Mouse (Mus musculus) CD4-positive, CD25-positive, alpha-beta regulatory T cell, adult 2 months (primary cell): ENCODE measurements around the gene Limd2.

Source experiments
- DNase-seq: peaks from one replicate; pipeline ENCODE4 v3.0.0-alpha.2; 2012; ENCODE audit warnings: low read depth, low spot score

The Limd2 gene

DNA sequence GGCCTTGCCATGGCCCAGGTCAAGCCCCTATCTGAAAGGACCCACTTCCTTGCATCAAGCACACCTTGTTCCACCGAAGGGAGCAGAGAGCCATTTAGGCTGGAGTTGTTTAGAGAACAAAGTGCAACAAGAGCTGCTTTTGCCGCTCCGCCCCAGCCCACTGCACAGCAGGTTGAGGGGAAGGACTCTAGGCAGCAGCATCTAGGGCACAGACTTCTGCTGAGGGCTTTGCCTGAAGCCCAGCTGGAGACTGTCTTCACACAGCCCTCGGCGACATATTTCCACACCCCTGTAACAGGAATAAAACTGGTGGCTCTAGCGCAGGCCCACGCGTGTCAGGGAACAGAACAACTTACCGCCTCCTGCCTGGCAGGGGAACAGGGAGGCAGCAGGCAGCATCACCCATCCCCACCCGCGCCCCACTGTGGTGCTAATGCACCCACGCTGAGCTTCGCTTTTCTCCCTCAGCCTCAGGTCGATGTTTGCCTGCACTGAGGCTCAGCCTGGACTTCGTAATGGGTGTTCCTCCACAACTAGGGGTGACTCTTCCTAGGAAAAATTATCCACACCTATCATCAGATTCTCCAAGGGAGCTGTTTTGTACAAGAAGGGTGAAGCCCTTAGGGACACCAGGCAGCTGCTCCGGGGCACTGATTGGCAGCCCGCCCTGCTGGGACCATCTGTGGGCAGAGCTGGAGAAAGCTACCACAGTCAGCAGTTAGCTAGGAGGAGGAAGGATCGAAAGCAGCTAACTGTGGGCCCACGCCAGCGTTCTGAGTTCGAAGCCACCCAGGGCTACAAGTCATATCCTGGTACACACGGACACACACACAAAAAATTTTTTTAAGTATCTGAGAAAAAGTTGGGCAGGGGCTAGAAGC, at the start of gene Limd2, which contains the start of gene Gm10840:
Limd2 (minus strand) TSS at position 20 of the 881 bp plus-strand sequence.
Gm10840 (plus strand) TSS at position 10 of the 881 bp plus-strand sequence.
- peak; percentile 76 for DNase-seq

DNA sequence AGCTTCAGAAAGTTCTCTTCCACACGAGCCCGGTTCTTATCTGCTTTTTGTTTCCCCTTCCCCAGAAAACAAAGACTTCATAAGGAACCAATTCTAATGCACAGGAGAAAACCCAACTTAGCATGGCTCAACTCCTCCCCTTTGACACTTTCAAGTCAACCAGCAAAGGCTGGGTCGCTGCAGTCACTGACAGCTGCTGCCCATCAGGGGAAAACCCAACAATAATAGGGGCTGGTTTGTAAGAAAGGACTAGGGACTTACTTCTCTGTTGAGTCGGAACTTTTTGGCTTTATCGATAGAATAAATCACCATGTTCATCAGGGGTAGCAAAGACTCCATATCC, 41.4 kb upstream of the Limd2 start, which contains the start of gene Strada:
Strada (minus strand) TSS at position 46 of the 343 bp plus-strand sequence.
- peak; percentile 68 for DNase-seq

DNA sequence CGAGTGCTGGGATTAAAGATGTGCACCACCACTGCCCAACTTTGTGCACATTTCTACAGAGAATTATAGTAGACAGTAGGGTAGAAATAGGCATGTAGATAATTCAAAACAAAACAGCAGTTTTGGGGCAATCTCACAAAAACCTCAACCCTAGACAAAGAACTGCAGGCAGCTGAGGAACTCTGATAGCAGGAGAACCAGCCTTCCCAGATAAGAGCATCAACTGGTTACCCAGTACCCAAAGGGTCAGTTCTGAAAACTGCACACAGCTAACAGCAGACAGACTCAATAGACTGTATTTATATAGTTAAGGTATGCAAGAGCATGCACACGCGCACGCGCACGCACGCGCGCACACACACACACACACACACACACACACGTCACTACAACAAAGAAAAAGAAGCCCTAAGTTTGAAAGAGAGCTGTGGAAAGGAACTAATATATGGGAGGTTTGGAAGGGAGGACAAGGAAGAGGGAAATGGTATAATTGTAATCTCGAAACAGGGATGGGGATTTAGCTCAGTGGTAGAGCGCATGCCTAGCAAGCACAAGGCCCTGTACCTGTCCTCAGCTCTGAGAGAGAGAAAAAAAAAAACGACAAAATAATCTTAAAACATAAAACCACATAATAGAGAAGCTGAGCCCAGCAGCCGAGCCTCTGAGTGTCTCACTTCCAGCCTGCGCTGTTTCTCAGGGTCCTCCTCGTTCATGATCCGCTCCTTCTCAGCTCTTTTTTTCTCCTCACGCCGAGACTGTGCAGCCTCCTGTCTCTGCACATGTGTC, 40.9 kb upstream of the Limd2 start:
- peak; percentile 66 for DNase-seq

GRCm38 (mm10) chr11:106200756-106201155, 40.1 kb upstream of the Limd2 start:
- DNase-seq: peak; percentile 56

DNA sequence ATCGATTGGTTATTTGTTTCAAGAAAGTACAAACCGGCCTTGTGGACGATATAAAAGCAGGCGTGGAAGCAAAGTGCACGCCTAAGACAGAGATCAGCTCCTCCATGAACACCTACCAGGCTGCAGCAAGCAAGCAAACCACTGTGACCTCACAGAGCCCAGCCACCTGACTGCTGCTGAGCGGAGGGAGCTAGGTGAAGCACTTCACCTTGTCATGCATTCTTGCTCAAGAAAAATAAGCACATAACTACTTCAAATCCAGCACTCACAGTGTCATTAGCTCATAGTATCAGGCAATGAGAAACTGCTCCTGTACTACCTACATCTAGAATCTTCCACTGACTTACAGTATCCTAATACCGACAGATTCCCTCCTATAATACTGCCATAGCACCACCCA, 39.3 kb upstream of the Limd2 start:
- peak; percentile 23 for DNase-seq

DNA sequence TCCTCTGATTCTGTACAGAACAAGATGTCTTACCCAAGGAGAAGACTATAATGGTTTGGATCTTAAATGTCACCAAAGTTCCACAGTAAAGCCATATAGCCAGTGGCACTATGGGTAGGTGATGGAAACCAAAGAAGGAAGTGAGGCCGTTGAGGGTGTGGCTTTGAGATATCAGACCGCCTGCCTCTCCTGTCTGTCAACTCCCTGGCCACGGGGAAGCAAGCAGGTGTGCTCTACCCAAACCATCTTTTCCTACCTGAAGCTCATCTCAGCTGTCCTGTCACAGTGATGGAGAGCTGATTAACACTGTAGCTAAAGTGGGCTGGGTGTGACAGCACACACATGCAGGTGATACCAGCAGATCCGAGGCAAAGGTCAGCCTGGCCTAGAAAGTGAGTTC, 37.6 kb upstream of the Limd2 start:
- peak; percentile 24 for DNase-seq

DNA sequence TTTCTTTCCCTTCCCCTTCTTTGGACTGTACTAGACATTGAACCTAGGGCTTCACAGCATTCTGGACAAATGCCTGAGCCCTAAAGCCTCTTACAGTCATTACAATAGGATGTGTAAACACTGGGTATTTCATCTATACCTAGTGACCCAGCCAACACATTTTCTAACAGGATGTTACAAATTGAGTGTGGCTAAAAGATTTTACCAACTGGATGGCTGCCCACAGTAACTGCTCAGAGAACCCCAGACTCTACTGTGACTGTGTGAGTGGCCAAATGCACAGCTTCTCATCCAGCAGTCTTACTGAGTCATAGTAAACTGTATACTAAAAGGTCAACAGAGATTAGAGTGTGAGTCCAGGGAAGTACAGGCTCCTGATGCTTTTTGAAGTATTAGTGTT, 34.7 kb upstream of the Limd2 start:
- no peak for DNase-seq

DNA sequence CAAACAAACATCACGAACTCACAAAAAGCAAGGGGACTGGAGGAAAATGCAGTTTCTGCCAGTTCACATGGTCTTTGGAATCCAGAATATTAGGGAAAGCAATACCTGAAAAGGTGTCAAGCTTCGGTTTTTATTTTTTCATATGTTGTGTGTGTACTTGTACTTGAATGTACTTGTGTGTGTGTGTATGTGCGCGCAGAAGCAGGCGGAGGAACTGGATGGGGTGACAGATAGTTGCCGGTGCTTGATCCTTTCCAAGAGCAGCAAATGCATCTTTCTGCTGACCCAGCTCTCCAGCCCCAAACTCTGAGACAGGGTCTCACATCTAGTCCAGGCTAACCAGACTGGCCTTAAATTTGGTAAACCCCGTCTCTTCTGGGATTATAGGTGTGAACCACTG, 34.2 kb upstream of the Limd2 start:
- DNase-seq: no peak

DNA sequence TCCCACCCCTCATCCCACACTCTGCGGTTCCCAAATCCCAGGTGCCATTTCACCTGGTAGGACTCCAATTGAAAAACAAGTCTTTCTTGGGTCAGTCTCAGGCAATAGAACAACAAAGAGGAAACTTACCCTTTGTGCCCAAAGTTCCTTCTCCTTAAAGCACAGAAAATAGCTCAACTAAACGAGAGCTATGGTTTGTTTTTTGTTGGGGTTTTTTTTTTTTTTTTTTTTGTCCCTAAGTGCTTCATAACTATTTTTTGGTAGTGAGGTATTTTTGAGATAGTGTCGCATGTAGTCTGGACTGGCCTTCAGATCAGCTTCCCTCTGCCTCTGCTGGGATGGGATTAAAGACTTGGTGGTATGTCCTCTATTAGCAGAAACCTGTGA, 33.5 kb upstream of the Limd2 start:
- no peak for DNase-seq

DNA sequence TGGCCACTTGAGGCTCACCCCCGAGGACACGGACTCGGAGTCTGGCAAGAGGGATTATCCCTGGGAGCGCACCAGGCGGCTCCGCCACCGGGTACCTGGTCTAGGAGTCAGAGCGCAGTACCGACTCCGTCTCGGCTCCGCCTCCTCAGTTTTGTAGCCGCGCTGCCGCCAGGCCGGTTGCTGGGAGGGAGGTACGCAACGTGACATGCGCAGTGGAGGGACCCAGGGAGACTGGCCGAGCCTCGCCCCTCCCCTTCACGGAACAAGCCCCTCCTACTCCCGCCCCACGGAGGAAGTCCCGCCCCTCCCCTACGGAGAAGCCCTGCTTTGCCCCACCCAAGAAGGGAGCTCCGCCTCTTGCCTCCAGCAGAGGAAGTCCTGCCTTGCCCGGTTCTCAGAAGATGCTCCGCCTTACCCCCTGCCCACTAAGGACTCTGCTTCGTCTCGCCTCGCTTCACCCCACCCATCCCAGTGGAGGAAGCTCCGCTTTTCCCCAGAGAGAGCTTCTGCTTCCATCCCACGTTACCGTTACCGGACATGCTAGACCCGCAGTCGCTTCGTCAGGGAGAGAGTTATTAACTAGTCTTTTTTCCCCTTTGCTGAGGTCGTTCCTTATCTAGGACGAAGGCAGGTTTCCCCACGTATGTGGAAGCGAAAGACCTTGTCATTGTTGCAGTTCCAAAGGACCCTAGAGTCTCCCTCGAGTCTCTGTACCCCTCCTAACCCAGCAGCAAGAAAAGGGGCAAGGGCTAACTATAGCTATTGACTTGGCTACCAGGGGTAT, 32.9 kb upstream of the Limd2 start:
- DNase-seq: peak; percentile 99

- peak; percentile 62 for DNase-seq
Measured at GRCm38 (mm10) chr11:106192657-106193370, 32.2 kb upstream of the Limd2 start.

GRCm38 (mm10) chr11:106192241-106192640, 31.6 kb upstream of the Limd2 start:
- DNase-seq: no peak

- DNase-seq: no peak
Measured at GRCm38 (mm10) chr11:106191716-106192115, 31.1 kb upstream of the Limd2 start.

GRCm38 (mm10) chr11:106187326-106187725, 26.7 kb upstream of the Limd2 start:
- no peak for DNase-seq

DNA sequence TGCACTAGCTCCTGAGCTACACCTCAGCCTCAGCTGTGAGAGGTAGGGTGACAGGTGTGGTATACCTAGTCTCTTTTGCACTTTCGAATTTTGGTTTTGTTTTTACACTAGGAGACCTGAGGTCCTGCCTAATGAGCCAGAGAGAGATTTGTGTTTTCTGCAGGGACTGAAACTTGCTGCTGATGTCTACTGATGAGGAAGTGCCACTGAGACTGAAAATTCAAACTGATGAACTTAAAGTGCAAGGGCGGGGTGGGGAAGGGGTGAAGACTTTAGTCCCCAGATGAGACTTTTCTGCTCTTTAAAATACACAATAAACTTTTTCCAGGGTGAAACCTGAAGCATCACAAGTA, 19.8 kb upstream of the Limd2 start:
- DNase-seq: no peak

- no peak for DNase-seq
Measured at GRCm38 (mm10) chr11:106179711-106180448, 19.2 kb upstream of the Limd2 start.

DNA sequence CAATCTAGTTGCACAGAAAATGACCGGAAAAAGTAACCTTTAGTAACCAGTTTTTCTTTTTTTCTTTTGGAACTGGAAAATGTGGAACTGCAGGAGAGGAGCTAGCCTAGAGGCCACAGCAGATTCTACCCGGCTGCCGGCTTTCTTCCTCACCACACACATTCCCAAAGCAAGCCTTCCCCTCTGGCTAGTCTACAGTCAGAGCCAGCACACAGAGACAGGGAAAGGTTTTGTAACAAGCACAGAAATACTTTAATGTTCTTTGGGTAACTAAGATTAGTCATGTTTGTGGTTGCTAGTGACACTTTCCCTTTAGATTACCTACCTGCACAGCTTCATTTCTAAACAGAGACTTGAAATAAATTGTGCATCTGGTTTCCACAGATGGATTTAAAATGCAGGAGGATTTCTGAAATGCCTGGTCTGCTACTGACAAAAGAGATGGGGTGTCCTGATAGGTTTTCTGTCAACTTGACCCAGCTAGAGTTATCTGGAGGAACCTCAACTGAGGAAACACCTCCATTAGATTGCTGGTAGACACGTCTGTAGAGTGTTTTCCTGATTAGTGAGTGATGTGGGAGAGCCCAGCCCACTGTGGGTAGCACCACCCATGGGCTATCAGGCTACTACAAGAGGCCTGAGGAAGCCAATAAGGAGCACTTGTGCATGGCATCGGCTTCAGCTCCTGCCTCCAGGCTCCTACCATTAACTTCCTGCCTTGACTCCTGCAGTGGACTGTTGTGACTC, 17.5 kb upstream of the Limd2 start:
- DNase-seq: no peak

DNA sequence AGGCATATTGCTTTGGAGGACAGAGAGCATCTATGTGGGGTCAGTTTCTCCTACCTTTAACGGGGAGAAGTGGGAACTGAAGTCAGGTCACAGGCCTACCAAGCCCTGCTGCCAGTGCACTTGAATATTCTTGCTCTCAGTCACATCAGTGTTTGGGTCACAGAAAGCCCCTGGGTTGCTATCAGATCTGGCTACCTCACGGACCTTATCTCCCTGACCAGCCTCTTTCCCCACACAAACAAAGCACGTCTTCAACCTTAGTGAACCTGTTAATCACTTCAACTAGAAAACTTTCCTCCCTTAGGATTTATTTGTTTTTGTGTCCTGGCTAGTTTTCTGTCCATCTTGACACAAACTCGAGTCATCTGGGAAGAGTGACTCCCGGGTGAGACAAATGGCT, 15.7 kb upstream of the Limd2 start:
- DNase-seq: no peak

DNA sequence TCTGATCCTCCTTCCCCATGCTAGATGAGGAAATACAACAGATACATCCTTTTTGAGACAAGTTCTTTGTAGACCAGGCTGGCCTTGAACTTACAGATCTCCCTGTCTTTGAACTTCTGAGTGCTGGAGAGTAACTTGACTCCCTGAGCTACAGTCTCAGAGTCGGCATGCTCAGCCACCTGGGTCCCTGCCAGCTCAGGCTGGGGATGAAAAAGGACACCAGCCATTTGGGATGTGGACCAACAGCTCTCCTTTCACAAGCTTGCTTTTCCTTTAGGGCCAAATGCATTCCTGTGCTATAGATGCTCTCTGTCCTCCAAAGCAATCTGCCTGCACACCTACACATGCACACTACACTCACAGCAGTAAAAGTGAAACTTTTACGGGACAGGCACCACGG, 14.4 kb upstream of the Limd2 start:
- no peak for DNase-seq

DNA sequence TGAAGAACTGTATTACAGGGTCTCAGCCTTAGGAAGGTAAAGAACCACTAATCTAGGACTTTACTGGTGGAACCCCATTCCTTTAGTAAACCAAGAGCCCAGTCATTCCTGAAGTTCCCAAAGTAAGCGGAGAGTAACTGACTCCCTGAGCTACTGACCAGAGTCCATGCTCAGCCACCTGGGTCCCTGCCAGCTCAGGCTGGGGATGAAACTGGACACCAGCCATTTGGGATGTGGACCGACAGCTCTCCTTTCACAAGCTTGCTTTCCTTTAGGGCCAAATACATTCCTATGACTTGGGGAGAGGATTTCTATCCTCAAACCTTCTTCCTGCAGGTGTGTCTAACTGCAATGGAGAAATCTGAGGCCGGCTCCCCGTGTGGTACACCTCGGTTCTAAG, 13.7 kb upstream of the Limd2 start:
- no peak for DNase-seq
